Mouse (Mus musculus): ENCODE results near the gene Rapgef4. TPM values are rescaled to one million over a fixed set of nuclear protein-coding genes. Genes with fewer than 3 reads are reported as not detected.
A peak's percentile ranks its signal among the peaks of the same experiment; 100 is the strongest.

Rapgef4 gene
- polyA plus RNA-seq (2014; fragmentation: Nextera tagmentation; extraction: Ambion mirVana) = 3.0 and 3.2 TPM in 2 replicates

DNA sequence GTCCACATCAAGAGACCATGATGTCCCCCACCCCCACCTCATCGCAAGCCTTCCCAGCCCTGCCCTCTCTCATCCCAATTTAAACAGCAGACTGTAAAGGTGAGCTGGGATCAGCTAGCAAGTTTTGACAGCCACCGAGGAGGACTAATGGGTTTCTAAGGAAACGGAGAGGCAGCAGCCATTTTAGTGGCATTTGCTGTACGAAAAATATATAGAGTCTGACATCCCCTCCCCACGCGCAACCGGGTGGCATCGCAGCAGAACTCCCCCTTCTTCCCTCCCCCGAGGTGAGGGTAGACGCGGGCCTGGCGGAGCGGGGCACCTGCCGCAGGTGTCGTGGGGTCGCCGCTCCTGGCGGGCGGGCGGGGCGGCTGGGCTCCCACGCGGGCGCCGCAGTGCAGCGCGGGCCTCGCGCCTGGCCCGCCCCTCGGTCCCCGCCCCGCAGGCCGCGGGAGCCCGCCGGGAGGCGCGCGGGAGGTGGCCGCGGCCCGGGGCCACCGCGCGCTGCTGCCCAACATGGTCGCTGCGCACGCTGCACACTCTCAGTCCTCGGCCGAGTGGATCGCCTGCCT is at the start of gene Rapgef4:
TSS of gene Rapgef4 (plus strand) at position 470 of the 572 bp plus-strand sequence.
- peak within 1 kb of the TSS; percentile 57 to 72 for H3K4me3 ChIP-seq (ENCODE audit: control insufficient read depth in 1 of 2, insufficient read depth in 1 of 2, low read depth in 1 of 2, low read length in 2 of 2)
- H3K27me3 ChIP-seq (ENCODE audit: control insufficient read depth, insufficient read depth, low read length) = no peaks in the 10 kb centered on the region
- H3K27ac ChIP-seq (replicated peaks in 1 of 2; ENCODE audit: control insufficient read depth in 1 of 2, insufficient read depth in 1 of 2, low read depth in 2 of 2, low read length in 2 of 2) = no peak within 1 kb of the TSS
- WGBS = 2% methylated on average over 52 of the region's 52 CpGs
- peak within 1 kb of the TSS; percentile 100 for H3K4me2 ChIP-seq (ENCODE audit: low read length)
- H3K36me3 ChIP-seq (ENCODE audit: control insufficient read depth, insufficient read depth, low read length) = no peaks in the 10 kb centered on the region
- peak within 1 kb of the TSS; percentile 71 for H3K9ac ChIP-seq (ENCODE audit: low read length)
- peaks cover 2 to 4% of the 10 kb centered on the region in 2 experiments; a peak in 2 of 4 replicates for H3K4me1 ChIP-seq (ENCODE audit: control insufficient read depth in 2 of 2, insufficient read depth in 2 of 2, low read length in 2 of 2)
- H3K9me3 ChIP-seq (ENCODE audit: control insufficient read depth, low read length) = no peaks in the 10 kb centered on the region
- no peak for ATAC-seq (ENCODE audit: insufficient number of reproducible peaks, insufficient read depth, low FRiP score, low read depth)

- no peaks in the 10 kb centered on the region for H3K36me3 ChIP-seq (ENCODE audit: control insufficient read depth, insufficient read depth, low read length)
Measured at GRCm38 (mm10) chr2:71934046-71934445, 47.0 kb upstream of the Rapgef4 start.

DNA sequence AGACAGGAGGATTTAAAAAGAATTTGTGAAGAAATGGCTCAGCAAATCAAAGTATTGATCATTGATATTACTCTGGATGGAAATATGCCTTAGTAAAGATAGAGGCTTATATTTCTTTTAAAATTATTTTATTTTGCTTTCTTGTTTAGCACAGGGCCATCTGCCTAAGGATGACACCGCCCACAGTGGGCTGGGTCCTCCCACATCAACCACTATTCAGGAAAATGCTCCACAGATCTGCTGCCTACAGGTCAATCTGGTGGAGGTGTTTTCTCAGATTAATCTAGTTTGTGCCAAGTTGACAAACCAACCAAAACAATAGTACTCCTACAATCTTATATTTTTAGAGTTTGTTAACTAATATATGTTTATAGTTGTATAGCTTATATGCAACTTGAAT is 44.3 kb upstream of the Rapgef4 start:
- Histone ChIP-seq H3K9ac (ENCODE audit: low read length) (no peak overlapping the region), H3K9me3 (ENCODE audit: control insufficient read depth, low read length) (0 out of 2 replicates have a peak, but pooled peaks cover 2% of the 10 kb centered on the region), H3K36me3 (ENCODE audit: control insufficient read depth, insufficient read depth, low read length) (no peaks in the 10 kb centered on the region), H3K27ac (replicated peaks in 1 of 2; ENCODE audit: control insufficient read depth in 1 of 2, insufficient read depth in 1 of 2, low read depth in 2 of 2, low read length in 2 of 2) (no peak overlapping the region), H3K4me3 (ENCODE audit: control insufficient read depth in 1 of 2, insufficient read depth in 1 of 2, low read depth in 1 of 2, low read length in 2 of 2) (no peak overlapping the region), H3K4me1 (ENCODE audit: control insufficient read depth in 2 of 2, insufficient read depth in 2 of 2, low read length in 2 of 2) (peaks cover 3 to 16% of the 10 kb centered on the region in 2 experiments; a peak in 2 of 4 replicates), H3K27me3 (ENCODE audit: control insufficient read depth, insufficient read depth, low read length) (no peaks in the 10 kb centered on the region), H3K4me2 (ENCODE audit: low read length) (no peak overlapping the region)
- WGBS = 93% methylated on average over 1 of the region's 1 CpGs
- ATAC-seq (ENCODE audit: insufficient number of reproducible peaks, insufficient read depth, low FRiP score, low read depth) = no peak

More at GRCm38 (mm10) chr2:71934046-71934445, 47.0 kb upstream of the Rapgef4 start:
- Histone ChIP-seq H3K4me1 (ENCODE audit: control insufficient read depth in 2 of 2, insufficient read depth in 2 of 2, low read length in 2 of 2) (peaks cover 3 to 14% of the 10 kb centered on the region in 2 experiments; a peak in 2 of 4 replicates), H3K9me3 (ENCODE audit: control insufficient read depth, low read length) (no peaks in the 10 kb centered on the region), H3K9ac (ENCODE audit: low read length) (no peak overlapping the region), H3K27ac (replicated peaks in 1 of 2; ENCODE audit: control insufficient read depth in 1 of 2, insufficient read depth in 1 of 2, low read depth in 2 of 2, low read length in 2 of 2) (no peak overlapping the region), H3K4me2 (ENCODE audit: low read length) (no peak overlapping the region), H3K4me3 (ENCODE audit: control insufficient read depth in 1 of 2, insufficient read depth in 1 of 2, low read depth in 1 of 2, low read length in 2 of 2) (no peak overlapping the region), H3K27me3 (ENCODE audit: control insufficient read depth, insufficient read depth, low read length) (no peaks in the 10 kb centered on the region)
- WGBS = 93% methylated on average over 8 of the region's 8 CpGs
- ATAC-seq (ENCODE audit: insufficient number of reproducible peaks, insufficient read depth, low FRiP score, low read depth) = no peak

DNA sequence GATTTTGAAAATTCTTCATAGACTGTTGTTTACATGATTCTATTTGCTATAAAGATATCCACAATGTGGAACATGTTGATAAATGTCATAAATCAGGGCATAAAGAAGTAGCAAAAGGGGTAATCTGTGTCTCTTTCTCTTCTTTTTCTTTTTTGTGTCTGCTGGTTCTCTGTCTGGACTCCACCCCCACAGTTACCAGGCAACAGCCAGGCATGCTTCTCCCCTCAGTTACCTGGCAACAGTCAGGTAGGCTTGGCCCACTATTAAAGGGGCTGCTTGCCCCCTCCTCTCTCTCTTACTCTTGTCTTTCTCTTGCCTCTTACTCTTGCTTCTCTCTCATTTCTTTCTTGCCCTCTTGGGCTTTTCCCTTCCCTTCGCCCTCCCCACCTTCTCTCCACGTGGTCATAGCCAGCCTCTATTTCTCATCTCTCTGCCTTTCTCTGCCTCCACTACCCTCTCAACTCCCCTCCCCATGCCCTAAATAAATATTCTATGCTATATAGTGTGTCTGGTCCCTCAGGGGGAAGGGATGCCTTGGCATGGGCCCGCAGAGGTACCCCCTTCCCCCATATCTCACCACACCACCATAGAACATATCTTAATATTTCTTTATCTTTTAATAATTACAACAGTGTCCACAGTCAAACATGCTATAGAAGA is 43.3 kb upstream of the Rapgef4 start:
- H3K9me3 ChIP-seq (ENCODE audit: control insufficient read depth, low read length) = 0 out of 2 replicates have a peak, but pooled peaks cover 2% of the 10 kb centered on the region
- H3K27ac ChIP-seq (replicated peaks in 1 of 2; ENCODE audit: control insufficient read depth in 1 of 2, insufficient read depth in 1 of 2, low read depth in 2 of 2, low read length in 2 of 2) = no peak overlapping the region
- 90% methylated on average over 3 of the region's 3 CpGs for WGBS
- no peak overlapping the region for H3K4me2 ChIP-seq (ENCODE audit: low read length)
- H3K4me1 ChIP-seq (ENCODE audit: control insufficient read depth in 2 of 2, insufficient read depth in 2 of 2, low read length in 2 of 2) = peaks cover 3 to 11% of the 10 kb centered on the region in 2 experiments; a peak in 2 of 4 replicates
- ATAC-seq (ENCODE audit: insufficient number of reproducible peaks, insufficient read depth, low FRiP score, low read depth) = no peak
- no peak overlapping the region for H3K9ac ChIP-seq (ENCODE audit: low read length)
- H3K4me3 ChIP-seq (ENCODE audit: control insufficient read depth in 1 of 2, insufficient read depth in 1 of 2, low read depth in 1 of 2, low read length in 2 of 2) = no peak overlapping the region
- no peaks in the 10 kb centered on the region for H3K27me3 ChIP-seq (ENCODE audit: control insufficient read depth, insufficient read depth, low read length)
- H3K36me3 ChIP-seq (ENCODE audit: control insufficient read depth, insufficient read depth, low read length) = no peaks in the 10 kb centered on the region

GRCm38 (mm10) chr2:71938716-71939393 is 42.2 kb upstream of the Rapgef4 start:
- Histone ChIP-seq H3K9ac (ENCODE audit: low read length) (no peak overlapping the region), H3K4me1 (ENCODE audit: control insufficient read depth in 2 of 2, insufficient read depth in 2 of 2, low read length in 2 of 2) (peaks cover 3 to 11% of the 10 kb centered on the region in 2 experiments; a peak in 2 of 4 replicates), H3K4me2 (ENCODE audit: low read length) (peak overlapping the region; percentile 19; the same call in 1 of the 2 replicates), H3K36me3 (ENCODE audit: control insufficient read depth, insufficient read depth, low read length) (no peaks in the 10 kb centered on the region), H3K9me3 (ENCODE audit: control insufficient read depth, low read length) (0 out of 2 replicates have a peak, but pooled peaks cover 2% of the 10 kb centered on the region), H3K27me3 (ENCODE audit: control insufficient read depth, insufficient read depth, low read length) (no peaks in the 10 kb centered on the region), H3K4me3 (ENCODE audit: control insufficient read depth in 1 of 2, insufficient read depth in 1 of 2, low read depth in 1 of 2, low read length in 2 of 2) (no peak overlapping the region), H3K27ac (replicated peaks in 1 of 2; ENCODE audit: control insufficient read depth in 1 of 2, insufficient read depth in 1 of 2, low read depth in 2 of 2, low read length in 2 of 2) (peak overlapping the region; percentile 23 to 79)
- WGBS = 20% methylated on average over 6 of the region's 6 CpGs
- no peak for ATAC-seq (ENCODE audit: insufficient number of reproducible peaks, insufficient read depth, low FRiP score, low read depth)

DNA sequence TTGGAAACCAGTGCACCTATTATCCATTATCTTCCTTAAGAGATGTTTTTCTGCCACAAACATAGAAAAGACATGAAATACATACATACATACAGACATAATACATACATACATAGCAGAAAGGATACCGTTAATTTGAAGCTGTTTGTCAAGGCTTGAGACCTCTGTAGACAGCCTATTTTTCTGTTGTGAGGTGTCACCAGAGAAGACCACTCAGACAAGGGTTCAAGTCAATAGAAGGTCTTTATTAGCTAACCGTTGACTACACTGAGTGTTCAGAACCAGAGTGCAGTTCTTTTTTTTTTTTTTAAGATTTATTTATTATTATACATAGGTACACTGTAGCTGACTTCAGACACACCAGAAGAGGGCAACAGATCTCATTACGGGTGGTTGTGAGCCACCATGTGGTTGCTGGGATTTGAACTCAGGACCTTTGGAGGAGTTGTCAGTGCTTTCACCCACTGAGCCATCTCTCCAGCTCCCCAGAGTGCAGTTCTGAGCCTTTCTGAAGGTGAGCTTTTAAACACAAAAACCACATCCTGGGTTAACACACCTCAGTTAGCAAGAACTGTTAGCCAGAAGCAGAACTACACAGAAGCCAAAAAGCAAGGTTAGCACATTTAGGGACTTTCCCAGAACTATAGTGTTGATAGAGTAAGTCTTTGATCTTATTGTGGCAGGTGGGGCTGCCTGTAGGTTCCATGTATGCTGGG is 39.9 kb upstream of the Rapgef4 start:
- Histone ChIP-seq H3K36me3 (ENCODE audit: control insufficient read depth, insufficient read depth, low read length) (no peaks in the 10 kb centered on the region), H3K9ac (ENCODE audit: low read length) (no peak overlapping the region), H3K4me2 (ENCODE audit: low read length) (no peak overlapping the region), H3K9me3 (ENCODE audit: control insufficient read depth, low read length) (0 out of 2 replicates have a peak, but pooled peaks cover 2% of the 10 kb centered on the region), H3K27me3 (ENCODE audit: control insufficient read depth, insufficient read depth, low read length) (no peaks in the 10 kb centered on the region), H3K4me1 (ENCODE audit: control insufficient read depth in 2 of 2, insufficient read depth in 2 of 2, low read length in 2 of 2) (peaks cover 3 to 11% of the 10 kb centered on the region in 2 experiments; a peak in 2 of 4 replicates), H3K4me3 (ENCODE audit: control insufficient read depth in 1 of 2, insufficient read depth in 1 of 2, low read depth in 1 of 2, low read length in 2 of 2) (no peak overlapping the region), H3K27ac (replicated peaks in 1 of 2; ENCODE audit: control insufficient read depth in 1 of 2, insufficient read depth in 1 of 2, low read depth in 2 of 2, low read length in 2 of 2) (no peak overlapping the region)
- no peak for ATAC-seq (ENCODE audit: insufficient number of reproducible peaks, insufficient read depth, low FRiP score, low read depth)
- 89% methylated on average over 3 of the region's 3 CpGs for WGBS

DNA sequence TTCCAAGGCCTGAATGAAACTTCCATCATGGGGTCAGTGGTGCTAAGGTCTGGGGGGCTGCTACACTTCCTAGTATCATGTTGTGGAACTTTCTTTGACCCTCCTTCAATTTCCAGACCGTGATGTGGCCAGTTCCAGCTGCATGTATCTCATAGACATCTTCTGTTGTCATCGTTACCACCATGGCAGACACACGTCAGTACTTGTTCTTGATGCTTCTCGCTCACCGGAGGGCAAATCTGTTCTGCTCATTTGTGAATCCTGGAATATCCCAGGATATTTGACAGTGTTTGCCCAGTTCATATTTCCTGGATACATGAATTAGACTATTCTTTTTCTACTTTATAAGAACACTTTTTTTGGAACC is 39.3 kb upstream of the Rapgef4 start:
- peaks cover 3 to 11% of the 10 kb centered on the region in 2 experiments; a peak in 2 of 4 replicates for H3K4me1 ChIP-seq (ENCODE audit: control insufficient read depth in 2 of 2, insufficient read depth in 2 of 2, low read length in 2 of 2)
- ATAC-seq (ENCODE audit: insufficient number of reproducible peaks, insufficient read depth, low FRiP score, low read depth) = no peak
- no peak overlapping the region for H3K27ac ChIP-seq (replicated peaks in 1 of 2; ENCODE audit: control insufficient read depth in 1 of 2, insufficient read depth in 1 of 2, low read depth in 2 of 2, low read length in 2 of 2)
- no peak overlapping the region for H3K4me2 ChIP-seq (ENCODE audit: low read length)
- WGBS = 93% methylated on average over 5 of the region's 5 CpGs
- no peaks in the 10 kb centered on the region for H3K36me3 ChIP-seq (ENCODE audit: control insufficient read depth, insufficient read depth, low read length)
- no peak overlapping the region for H3K9ac ChIP-seq (ENCODE audit: low read length)
- 0 out of 2 replicates have a peak, but pooled peaks cover 2% of the 10 kb centered on the region for H3K9me3 ChIP-seq (ENCODE audit: control insufficient read depth, low read length)
- H3K4me3 ChIP-seq (ENCODE audit: control insufficient read depth in 1 of 2, insufficient read depth in 1 of 2, low read depth in 1 of 2, low read length in 2 of 2) = no peak overlapping the region
- H3K27me3 ChIP-seq (ENCODE audit: control insufficient read depth, insufficient read depth, low read length) = no peaks in the 10 kb centered on the region
